Mouse (Mus musculus) frontal cortex, adult (tissue): ENCODE results near the gene Trmt2a.

Experiments used
- ATAC-seq: cut with Nextera tagmentation; 2 replicates; pipeline ENCODE4 v1.9.2; 2017; ENCODE audit warnings: mild to moderate bottlenecking, moderate library complexity, mixed read lengths; ENCODE audit not compliant: low TSS enrichment

Trmt2a gene

GRCm38 (mm10) chr16:18289067-18289588 lies 40.6 kb downstream of the Trmt2a start, which contains the start of gene Dgcr8:
Gene Dgcr8, minus strand, starts transcription at chr16:18289246.
- ATAC-seq = peak; percentile 99

GRCm38 (mm10) chr16:18289614-18290013 lies 41.1 kb downstream of the Trmt2a start:
- peak; percentile 1; the same call in 1 of the 2 replicates for ATAC-seq
